ENCODE assay signal across 8 mouse cellular contexts in the genomic region with DNA sequence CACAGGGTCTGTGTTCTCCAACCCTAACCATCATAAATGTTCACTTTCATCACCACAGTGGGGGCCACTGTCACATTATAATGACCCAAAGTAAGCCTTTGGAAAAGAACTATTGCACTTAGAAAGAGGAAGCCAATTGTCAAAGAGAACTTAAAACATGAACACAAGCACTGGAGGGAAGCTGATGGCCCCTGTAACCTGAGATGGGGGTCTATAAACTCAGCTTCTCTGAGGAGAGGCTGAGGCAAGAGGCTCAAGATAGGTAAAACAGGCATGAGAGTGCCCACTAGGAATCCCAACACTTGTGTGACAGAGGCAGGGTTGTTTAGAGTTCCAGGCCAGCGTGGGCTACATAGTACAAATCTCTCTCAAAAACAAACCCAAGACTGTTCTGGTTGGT. TPM values are rescaled to one million over a fixed set of nuclear protein-coding genes. Genes with fewer than 3 reads are reported as not detected.
DNase-seq lines count a peak whose midpoint lies in the region; ATAC-seq lines count a peak whose summit lies in the region.

No protein-coding gene starts in this region.

- WGBS in midbrain, embryonic 11.5 days: 67% methylated on average over 1 of the region's 1 CpGs

- intact Hi-C loops in heart, postnatal 10 days (cut with DNase I): loop anchor here (2.0 to 10.0 kb wide), 3 partner anchors 148 to 412 kb away; a partner anchor contains a TSS

- peak; percentile 14 for DNase-seq in kidney, adult 18-20 months
- DNase-seq in kidney, adult 11 months: no peak
- peak; percentile 49 for DNase-seq in embryo, embryonic 10.5 days (ENCODE audit: low spot score)
- peak; percentile 9 to 25 for DNase-seq in heart, postnatal 10 days
- peak; percentile 82 for DNase-seq in midbrain, embryonic 11.5 days (ENCODE audit: low spot score, missing footprints)
- no peak for DNase-seq in spleen, postnatal 4 days (ENCODE audit: low spot score in 2 of 2)
- no peak for DNase-seq in thymus, postnatal 10 days (ENCODE audit: low spot score in 2 of 2)
- DNase-seq in gastrocnemius, postnatal 4 days (ENCODE audit: low spot score in 2 of 2): no peak

- peak overlapping the region; percentile 56 for H3K4me3 ChIP-seq in midbrain, embryonic 11.5 days (ENCODE audit: low read depth, low read length)

- no peaks in the 10 kb centered on the region for H3K27me3 ChIP-seq in midbrain, embryonic 11.5 days (ENCODE audit: control insufficient read depth, insufficient read depth, low read length)

- H3K9me3 ChIP-seq in midbrain, embryonic 11.5 days (ENCODE audit: control insufficient read depth, low read length): no peaks in the 10 kb centered on the region

- peaks cover 3% of the 10 kb centered on the region; the same call in 1 of the 2 replicates for H3K4me1 ChIP-seq in midbrain, embryonic 11.5 days (ENCODE audit: control insufficient read depth, insufficient read depth, low read length)

- H3K4me2 ChIP-seq in midbrain, embryonic 11.5 days: peak overlapping the region; percentile 54

- peak overlapping the region; percentile 74 for H3K9ac ChIP-seq in midbrain, embryonic 11.5 days (ENCODE audit: low read length)

- peak overlapping the region; percentile 67; the same call in 1 of the 2 replicates for H3K27ac ChIP-seq in midbrain, embryonic 11.5 days (ENCODE audit: low read depth, low read length)

- ATAC-seq in midbrain, embryonic 11.5 days (ENCODE audit: low FRiP score): peak; percentile 6; the same call in 1 of the 2 replicates

- H3K36me3 ChIP-seq in midbrain, embryonic 11.5 days (ENCODE audit: control insufficient read depth, insufficient read depth, low read length): no peaks in the 10 kb centered on the region

RNA-seq across cellular contexts. Expression of a gene that starts 0.7 kb away (rescaled TPM):
- total RNA-seq in heart, postnatal 10 days (2021): 10 to 100 TPM; 22.6 to 23.5 TPM
- polyA plus RNA-seq in midbrain, embryonic 11.5 days (2014; fragmentation: Nextera tagmentation; extraction: Ambion mirVana): 13.7 and 14.7 TPM in 2 replicates
- total RNA-seq in gastrocnemius, postnatal 4 days (2021): 10 to 100 TPM; 12.0 to 13.8 TPM

Comparison
In these comparisons a context has a peak if more than half of its experiments do, and no peak if none do; other contexts are left out.
1. DNase-seq: peak in kidney, adult 18-20 months (single experiment), embryo, embryonic 10.5 days (single experiment), heart, postnatal 10 days (2 of 2) and midbrain, embryonic 11.5 days (single experiment); none in kidney, adult 11 months (single experiment), spleen, postnatal 4 days (0 of 2), thymus, postnatal 10 days (0 of 2) and gastrocnemius, postnatal 4 days (0 of 2).